Mouse (Mus musculus) lung, postnatal 0 days (tissue): ENCODE results near the gene Ttc30a2.
A peak's percentile ranks its signal among the peaks of the same experiment; 100 is the strongest.

Experiments
- CTCF ChIP-seq: IDR thresholded peaks from 2 replicates; pipeline ENCODE4 v1.5.1; 2016; ENCODE audit warnings: antibody characterized with exemption, mild to moderate bottlenecking
- EP300 ChIP-seq: IDR thresholded peaks from 2 replicates; pipeline ENCODE4 v1.6.1; 2016; ENCODE audit warnings: antibody characterized with exemption, mild to moderate bottlenecking, control low read depth

GRCm38 (mm10) chr2:75964512-75964911, 13.5 kb downstream of the Ttc30a2 start:
- TF ChIP-seq EP300, result no peak
- peak; percentile 76 for TF ChIP-seq CTCF
